Mouse (Mus musculus) erythroblast, embryonic 14.5 days (primary cell): ENCODE data around the gene Mpc2.

Experiments used
- GATA1 ChIP-seq: IDR thresholded peaks from 2 replicates; pipeline ENCODE4 v1.6.1; 2012; ENCODE audit warnings: low read length, inconsistent platforms, mixed read lengths
- TAL1 ChIP-seq: IDR thresholded peaks from 3 replicates; pipeline ENCODE4 v1.6.1; 2012; ENCODE audit warnings: low read length, inconsistent platforms, mixed read lengths

DNA sequence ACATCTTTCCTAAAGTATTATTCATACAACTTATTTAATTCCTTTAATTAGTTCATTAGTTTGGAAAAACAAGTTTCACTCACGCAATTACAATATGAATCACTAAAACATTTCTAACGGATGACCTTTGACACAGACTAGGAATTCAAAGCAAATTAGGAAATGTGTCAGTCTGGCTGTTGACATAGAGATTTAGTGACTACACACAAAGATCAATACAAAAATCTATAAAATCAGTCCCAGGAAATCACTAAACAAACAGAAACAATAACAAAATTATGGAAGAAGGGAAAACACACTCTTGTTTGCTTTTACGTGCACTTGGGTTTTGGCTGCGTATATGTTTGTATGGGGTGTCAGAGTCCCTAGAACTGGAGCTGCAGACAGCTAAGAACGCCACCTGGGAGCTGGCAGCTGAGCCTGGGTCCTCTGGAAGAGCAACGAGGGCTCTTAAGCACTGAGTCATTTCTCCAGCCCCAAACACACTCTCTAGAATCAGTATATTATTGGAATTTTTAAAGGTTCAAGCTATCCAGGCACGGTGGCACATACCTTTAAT is 39.0 kb upstream of the Mpc2 start:
- TF ChIP-seq TAL1 (no peak), GATA1 (no peak)
